Mouse (Mus musculus): Measurements from ENCODE around the gene Tmed8.

- TF ChIP-seq CTCF (IDR thresholded peaks at IDR 0.05; ENCODE audit: low read depth, low read length), result no peak
- no peak for TF ChIP-seq EP300 (IDR thresholded peaks at IDR 0.05; ENCODE audit: insufficient read depth, low read depth, low read length)
- no peak for TF ChIP-seq POLR2A (IDR thresholded peaks at IDR 0.05; ENCODE audit: insufficient read depth, low read length)
Measured at GRCm38 (mm10) chr12:87132210-87132609, 68.0 kb downstream of the Tmed8 start.

Data from ES-Bruce4 (cell line).